Mouse (Mus musculus): ENCODE data around the gene Wnt1. TPM values are rescaled to one million over a fixed set of nuclear protein-coding genes. Genes with fewer than 3 reads are reported as not detected.

Gene Wnt1
- polyA plus RNA-seq (2017; shearing (Covaris generic)): not detected

DNA sequence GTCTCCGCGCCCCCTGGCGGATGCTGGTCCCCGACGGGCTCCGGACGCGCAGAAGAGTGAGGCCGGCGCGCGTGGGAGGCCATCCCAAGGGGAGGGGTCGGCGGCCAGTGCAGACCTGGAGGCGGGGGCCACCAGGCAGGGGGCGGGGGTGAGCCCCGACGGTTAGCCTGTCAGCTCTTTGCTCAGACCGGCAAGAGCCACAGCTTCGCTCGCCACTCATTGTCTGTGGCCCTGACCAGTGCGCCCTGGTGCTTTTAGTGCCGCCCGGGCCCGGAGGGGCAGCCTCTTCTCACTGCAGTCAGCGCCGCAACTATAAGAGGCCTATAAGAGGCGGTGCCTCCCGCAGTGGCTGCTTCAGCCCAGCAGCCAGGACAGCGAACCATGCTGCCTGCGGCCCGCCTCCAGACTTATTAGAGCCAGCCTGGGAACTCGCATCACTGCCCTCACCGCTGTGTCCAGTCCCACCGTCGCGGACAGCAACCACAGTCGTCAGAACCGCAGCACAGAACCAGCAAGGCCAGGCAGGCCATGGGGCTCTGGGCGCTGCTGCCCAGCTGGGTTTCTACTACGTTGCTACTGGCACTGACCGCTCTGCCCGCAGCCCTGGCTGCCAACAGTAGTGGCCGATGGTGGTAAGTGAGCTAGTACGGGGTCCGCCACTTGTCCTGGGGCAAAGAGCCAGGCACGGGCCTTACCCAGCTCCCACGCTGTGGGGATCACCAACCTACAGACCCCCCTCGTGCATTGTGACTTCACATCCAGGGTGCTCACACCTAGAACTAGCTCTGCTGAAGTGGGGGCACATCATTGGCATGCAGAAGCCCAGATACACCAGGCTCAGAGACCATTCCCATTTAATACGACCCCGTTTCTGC lies at the start of gene Wnt1:
Gene Wnt1 (plus strand): TSS at position 197 of the 875 bp plus-strand sequence.

DNA sequence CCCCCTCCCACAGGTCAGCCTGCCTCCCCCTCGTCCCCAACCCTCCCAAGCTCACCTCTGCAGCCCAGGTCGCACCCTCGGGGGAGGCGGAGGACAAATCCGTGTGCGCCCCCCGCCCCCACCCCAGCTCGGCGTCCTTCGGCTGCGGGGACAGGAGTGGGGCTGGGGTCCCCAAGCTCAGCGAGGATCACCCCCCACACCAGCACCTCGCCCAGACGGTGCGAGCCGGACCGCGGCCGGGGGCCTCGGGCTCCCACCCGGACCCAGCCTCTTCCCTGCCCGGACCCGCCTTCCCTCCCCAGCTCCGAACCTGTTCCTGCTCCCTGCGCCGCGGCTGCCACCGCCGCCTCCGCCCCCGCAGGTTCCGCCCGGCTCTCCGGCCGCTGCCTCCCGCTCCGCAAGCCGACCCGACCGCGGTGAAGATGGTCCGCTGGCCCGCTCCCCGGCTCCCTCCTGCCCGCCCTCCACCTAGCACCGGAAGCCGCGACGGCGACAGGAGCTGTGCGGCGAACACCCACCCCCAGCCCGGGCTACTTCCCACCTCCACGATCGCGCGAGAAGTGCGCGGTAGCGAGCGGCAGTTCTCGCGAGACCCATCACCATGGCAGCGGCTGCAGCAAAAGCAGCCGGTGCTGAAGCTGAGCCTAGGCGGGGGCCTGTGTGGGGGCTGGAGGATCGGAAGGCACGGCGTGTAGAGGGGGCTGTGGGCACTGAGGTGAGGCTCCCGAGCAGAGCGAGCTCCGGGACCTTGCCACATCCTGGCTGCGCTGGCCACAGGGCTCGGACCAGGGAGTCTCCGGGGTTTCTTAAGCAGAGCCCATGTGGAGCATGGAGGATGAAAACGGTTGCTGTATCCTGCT lies 26.8 kb upstream of the Wnt1 start, which contains the start of gene Arf3:
Gene Arf3 (minus strand): TSS at position 545 of the 860 bp plus-strand sequence.

DNA sequence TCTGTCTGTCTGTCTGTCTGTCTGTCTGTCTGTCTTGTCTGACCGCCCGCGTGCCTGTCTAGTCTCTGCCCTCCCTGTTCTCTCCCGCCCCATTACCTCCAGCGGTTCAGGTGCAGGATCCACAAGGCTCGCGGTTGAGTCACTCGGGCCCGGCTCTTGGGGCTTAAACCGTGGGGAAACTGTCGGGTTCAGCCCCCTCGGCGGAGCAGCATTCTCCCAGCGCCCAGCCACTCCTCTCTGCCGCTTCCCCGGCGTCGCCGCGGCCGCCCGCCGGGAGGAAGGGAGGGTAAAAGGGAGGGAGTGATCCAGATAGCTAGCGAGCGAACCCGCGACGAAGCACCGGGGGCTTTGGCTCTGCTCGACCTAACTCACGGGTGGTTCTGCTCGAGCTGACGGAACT lies 11.9 kb upstream of the Wnt1 start, which contains the start of gene Wnt10b:
Gene Wnt10b (minus strand): TSS at position 389 of the 400 bp plus-strand sequence.

DNA sequence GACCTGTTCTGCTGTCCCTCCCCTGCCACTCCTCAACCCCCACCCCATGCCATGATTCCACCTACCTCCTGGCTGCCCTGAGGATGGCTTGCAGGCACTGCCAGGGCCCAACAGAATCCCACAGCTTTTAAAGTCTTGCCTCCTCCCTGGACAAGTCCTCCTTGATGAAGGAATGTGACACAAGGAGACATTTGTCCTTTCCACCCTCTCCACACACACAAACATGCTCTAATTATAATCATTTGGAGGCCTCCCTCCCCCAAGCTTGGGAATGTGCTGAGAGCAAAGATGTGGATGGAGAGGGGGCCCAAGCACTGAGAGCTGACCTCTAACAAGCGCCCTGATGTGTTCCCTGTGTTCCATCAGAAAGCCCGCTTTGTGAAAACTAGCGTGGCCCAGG lies 19.7 kb downstream of the Wnt1 start, which contains the start of gene Ddn:
Gene Ddn (minus strand): TSS at position 101 of the 400 bp plus-strand sequence.

DNA sequence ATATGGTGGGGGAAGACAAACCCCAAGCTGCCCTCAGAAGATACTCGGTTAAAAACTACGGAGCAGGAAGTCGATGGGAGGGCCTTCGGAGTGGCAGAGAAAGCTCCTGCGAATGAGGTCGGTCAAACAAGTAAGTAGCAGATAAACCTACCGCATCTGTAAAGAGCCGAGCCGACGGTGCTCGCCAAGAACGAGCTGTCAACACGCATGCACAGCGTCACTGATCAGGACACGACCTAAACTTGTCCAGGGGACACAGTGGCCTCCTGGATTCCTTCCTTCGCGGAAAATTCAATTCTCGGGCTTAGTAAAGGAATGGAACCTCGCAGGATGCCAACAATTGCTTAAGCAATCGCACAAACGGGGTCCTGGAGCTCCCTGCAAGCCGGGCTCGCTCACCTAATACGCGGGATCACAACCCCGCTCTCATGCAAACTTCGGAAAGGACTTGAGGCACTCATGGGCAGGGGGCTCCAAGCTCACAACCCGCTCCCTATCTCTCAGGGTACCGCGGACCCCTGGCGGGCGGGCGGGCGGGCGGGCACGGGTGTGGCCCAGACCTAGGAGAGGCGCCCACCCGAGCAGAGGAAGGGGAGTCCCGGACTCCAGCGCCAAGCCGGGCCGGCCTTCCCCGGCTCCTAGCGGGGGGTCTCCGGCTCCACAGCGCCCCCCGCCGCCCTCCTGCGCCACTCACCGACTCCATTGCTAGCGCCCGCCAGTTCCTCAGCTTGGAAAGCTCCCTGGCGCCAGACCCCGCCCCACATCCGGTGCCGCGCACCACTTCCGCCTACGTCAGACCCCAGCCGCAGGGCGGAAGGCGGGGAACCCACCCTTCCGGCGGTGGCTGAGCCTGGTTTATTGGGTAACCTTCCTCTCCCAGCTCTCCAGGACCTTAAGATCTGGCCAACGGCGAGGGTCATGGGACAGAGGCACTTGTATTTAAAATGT lies 41.4 kb downstream of the Wnt1 start, which contains the start of gene Prkag1:
Gene Prkag1 (minus strand): TSS at position 786 of the 948 bp plus-strand sequence.

Other genes starting within 250 kb of the Wnt1 start
- 84.8 TPM for gene Ccnt1, start 218.9 kb upstream of the Wnt1 start, polyA plus RNA-seq (2017; shearing (Covaris generic))
- gene 4930415O20Rik, start 218.9 kb upstream of the Wnt1 start, polyA plus RNA-seq (2017; shearing (Covaris generic)): not detected
- 2.1 TPM for gene Adcy6, start 179.8 kb upstream of the Wnt1 start, polyA plus RNA-seq (2017; shearing (Covaris generic))
- 0.43 TPM for gene Cacnb3, start 159.0 kb upstream of the Wnt1 start, polyA plus RNA-seq (2017; shearing (Covaris generic))
- gene Ddx23, start 127.0 kb upstream of the Wnt1 start, polyA plus RNA-seq (2017; shearing (Covaris generic)): 35.7 TPM
- 1.3 TPM for gene Rnd1, start 112.4 kb upstream of the Wnt1 start, polyA plus RNA-seq (2017; shearing (Covaris generic))
- not detected for gene Ccdc65, start 81.7 kb upstream of the Wnt1 start, polyA plus RNA-seq (2017; shearing (Covaris generic))
- 1.0 TPM for gene Fkbp11, start 61.7 kb upstream of the Wnt1 start, polyA plus RNA-seq (2017; shearing (Covaris generic))
- 71.9 TPM for gene Arf3, start 26.6 kb upstream of the Wnt1 start, polyA plus RNA-seq (2017; shearing (Covaris generic))
- gene Wnt10b, start 11.7 kb upstream of the Wnt1 start, polyA plus RNA-seq (2017; shearing (Covaris generic)): not detected
- not detected for gene Ddn, start 19.6 kb downstream of the Wnt1 start, polyA plus RNA-seq (2017; shearing (Covaris generic))
- 137 TPM for gene Prkag1, start 41.7 kb downstream of the Wnt1 start, polyA plus RNA-seq (2017; shearing (Covaris generic))
- gene Kmt2d, start 81.3 kb downstream of the Wnt1 start, polyA plus RNA-seq (2017; shearing (Covaris generic)): 24.0 TPM
- 17.4 TPM for gene Rhebl1, start 104.7 kb downstream of the Wnt1 start, polyA plus RNA-seq (2017; shearing (Covaris generic))
- not detected for gene Dhh, start 108.7 kb downstream of the Wnt1 start, polyA plus RNA-seq (2017; shearing (Covaris generic))
- 65.8 TPM for gene Lmbr1l, start 128.4 kb downstream of the Wnt1 start, polyA plus RNA-seq (2017; shearing (Covaris generic))
- gene Tuba1b, start 144.7 kb downstream of the Wnt1 start, polyA plus RNA-seq (2017; shearing (Covaris generic)): 524 TPM
- not detected for gene Gm49450, start 163.7 kb downstream of the Wnt1 start, polyA plus RNA-seq (2017; shearing (Covaris generic))
- 198 TPM for gene Tuba1a, start 163.8 kb downstream of the Wnt1 start, polyA plus RNA-seq (2017; shearing (Covaris generic))
- gene Tuba1c, start 240.0 kb downstream of the Wnt1 start, polyA plus RNA-seq (2017; shearing (Covaris generic)): 69.2 TPM